In the genomic region with DNA sequence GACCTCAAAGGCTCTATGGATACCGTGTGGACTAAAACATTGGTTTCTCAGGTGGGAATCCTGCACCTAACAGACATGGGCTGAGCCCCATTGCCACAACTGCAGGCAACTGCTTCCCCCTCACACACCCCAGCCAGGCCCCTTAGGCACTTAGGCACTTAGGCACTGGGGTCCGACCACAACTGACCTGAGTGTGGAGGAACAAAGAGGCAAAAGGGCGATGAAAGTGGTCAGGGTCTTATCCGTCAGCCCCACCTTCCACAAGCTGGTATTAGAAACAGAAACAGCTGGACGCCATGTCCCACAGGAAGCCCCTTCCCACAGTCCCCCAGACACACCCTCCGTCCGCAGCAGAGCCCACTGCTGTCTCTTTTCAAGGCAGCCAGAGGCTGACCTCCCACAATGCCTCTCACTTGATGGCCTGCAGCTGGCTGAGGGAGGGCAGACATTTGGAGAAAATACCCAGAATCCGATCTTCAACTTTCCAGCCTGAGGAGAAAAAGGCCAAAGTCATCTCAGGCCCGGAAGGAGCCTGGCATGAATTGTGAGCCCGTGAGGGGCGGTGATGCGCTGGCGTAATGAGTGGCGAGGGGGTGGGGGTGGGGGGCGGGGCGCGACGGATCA, we compare ENCODE assay signal across 11 mouse cellular contexts. TPM values are rescaled to one million over a fixed set of nuclear protein-coding genes. Genes with fewer than 3 reads are reported as not detected.
DNase-seq lines count a peak whose midpoint lies in the region; ATAC-seq lines count a peak whose summit lies in the region.
"Had no signal": no experiment of that assay in that cellular context is flagged by ENCODE, and none has a peak within 500 bp of the region (broad histone marks: within the 10 kb centered on the region; RNA-seq: fewer than 3 reads in every experiment).

No protein-coding gene starts in this region.

- H3K36me3 ChIP-seq in heart, embryonic 12.5 days: peaks cover 10% of the 10 kb centered on the region

- WGBS in heart, embryonic 12.5 days: 18% methylated on average over 18 of the region's 18 CpGs

- H3K9ac ChIP-seq in heart, embryonic 12.5 days: peak overlapping the region; percentile 19

- DNase-seq in heart, postnatal 4 days: no peak
- peak; percentile 55 for DNase-seq in embryo, embryonic 10 days (ENCODE audit: low spot score)
- peak; percentile 51 for DNase-seq in forelimb bud, embryonic 11.5 days (ENCODE audit: low read depth, low spot score)
- DNase-seq in lung, postnatal 10 days: peak; percentile 69
- DNase-seq in ovary, postnatal 36 days (ENCODE audit: low spot score): no peak
- no peak for DNase-seq in gastrocnemius, adult 18-20 months (ENCODE audit: low spot score)
- DNase-seq: cerebellum, adult 18-20 months; gastrocnemius, postnatal 14 days; left cerebral cortex, postnatal 4 days had no signal

- no peak overlapping the region for H3K27ac ChIP-seq in heart, embryonic 12.5 days (ENCODE audit: poor library complexity, severe bottlenecking)

- H3K4me2 ChIP-seq in heart, embryonic 12.5 days: peak overlapping the region; percentile 60

- H3K9me3 ChIP-seq in heart, embryonic 12.5 days (replicated peaks): no peaks in the 10 kb centered on the region

- no peak for ATAC-seq in heart, embryonic 12.5 days (ENCODE audit: insufficient number of reproducible peaks, low FRiP score)
- ATAC-seq in monocyte, adult 5-6 weeks (replicated peaks; ENCODE audit: insufficient number of reproducible peaks, low FRiP score, low TSS enrichment, poor library complexity, severe bottlenecking): no peak

- H3K4me3 ChIP-seq in heart, embryonic 12.5 days: peak overlapping the region; percentile 22

- peaks cover 15% of the 10 kb centered on the region for H3K4me1 ChIP-seq in heart, embryonic 12.5 days (replicated peaks)

- H3K27me3 ChIP-seq in heart, embryonic 12.5 days (replicated peaks): 0 out of 2 replicates have a peak, but pooled peaks cover 6% of the 10 kb centered on the region

RNA-seq across cellular contexts. Expression of gene Lrrc71, which starts 3.3 kb away (rescaled TPM):
- polyA plus RNA-seq in heart, embryonic 12.5 days (2016; fragmentation: Nextera tagmentation; extraction: Ambion mirVana): 0.30 and 0.46 TPM in 2 replicates
- total RNA-seq in heart, postnatal 4 days (2021): under 1 TPM; 0.50 to 0.57 TPM
- 0.39 to 1.2 TPM (median 0.53 TPM) in 3 replicates for total RNA-seq in monocyte, adult 5-6 weeks (2017)
- total RNA-seq in gastrocnemius, adult 18-20 months (2021): not detected

RNA-seq across cellular contexts. Expression of gene Ntrk1, which starts 49.8 kb away (rescaled TPM):
- polyA plus RNA-seq in heart, embryonic 12.5 days (2016; fragmentation: Nextera tagmentation; extraction: Ambion mirVana): 0.26 and 0.30 TPM in 2 replicates
- under 1 TPM; 0.09 to 0.10 TPM for total RNA-seq in heart, postnatal 4 days (2021)
- total RNA-seq in monocyte, adult 5-6 weeks (2017): 0.32 TPM in 1 of 3 replicates, not detected in the others
- total RNA-seq in gastrocnemius, adult 18-20 months (2021): not detected
- total RNA-seq: gastrocnemius, postnatal 14 days had no signal

RNA-seq across cellular contexts. Expression of gene Insrr, which starts 51.6 kb away (rescaled TPM):
- 0.21 TPM in 1 of 2 replicates, not detected in the other for polyA plus RNA-seq in heart, embryonic 12.5 days (2016; fragmentation: Nextera tagmentation; extraction: Ambion mirVana)
- under 1 TPM in 1 of 2 experiments, not detected in 1; 0.07 TPM for total RNA-seq in heart, postnatal 4 days (2021)
- 0.21 to 0.49 TPM in 2 of 3 replicates, not detected in the other for total RNA-seq in monocyte, adult 5-6 weeks (2017)
- total RNA-seq in gastrocnemius, adult 18-20 months (2021): not detected

Comparison
In these comparisons a context has a peak if more than half of its experiments do, and no peak if none do; other contexts are left out.
1. DNase-seq: peak in embryo, embryonic 10 days (single experiment), forelimb bud, embryonic 11.5 days (single experiment) and lung, postnatal 10 days (single experiment); none in heart, postnatal 4 days (single experiment), ovary, postnatal 36 days (single experiment) and gastrocnemius, adult 18-20 months (single experiment).